Mouse (Mus musculus): ENCODE measurements at regions not wholly inside any gene's neighbourhood (a gene's known extent, or its start where the extent isn't known, plus 50 kb on each side); places are given as distances from the start of the nearest gene placed in this dataset.
"Not testable (repeated sequence)": the region's sequence is repeated elsewhere in the genome, so short reads cannot be mapped to it uniquely, and the experiment has no call there.

- Histone ChIP-seq H3K27me3 (ENCODE audit: control insufficient read depth, insufficient read depth, low read length) (no peaks in the 10 kb centered on the region), H3K4me3 (replicated peaks; ENCODE audit: low read length) (no peak overlapping the region), H3K4me1 (ENCODE audit: control insufficient read depth, insufficient read depth, low read length) (no peaks in the 10 kb centered on the region), H3K4me2 (ENCODE audit: low read depth, low read length) (no peak overlapping the region), H3K36me3 (ENCODE audit: control insufficient read depth, insufficient read depth, low read length) (no peaks in the 10 kb centered on the region), H3K27ac (ENCODE audit: low read length) (no peak overlapping the region), H3K9ac (ENCODE audit: low read length) (no peak overlapping the region), H3K9me3 (replicated peaks; ENCODE audit: control insufficient read depth, low read length) (no peaks in the 10 kb centered on the region)
- no peak for ATAC-seq (ENCODE audit: insufficient read depth, low FRiP score)
- WGBS: 70% methylated on average over 7 of the region's 7 CpGs
These were observed 64.1 kb downstream of the 9530068E07Rik start for GRCm38 (mm10) chr11:52460190-52460780.

GRCm38 (mm10) chr11:52471128-52471527, 74.9 kb downstream of the 9530068E07Rik start:
- not testable (repeated sequence) for H3K4me1 ChIP-seq (ENCODE audit: control insufficient read depth, insufficient read depth, low read length); H3K27me3 ChIP-seq (ENCODE audit: control insufficient read depth, insufficient read depth, low read length); H3K4me2 ChIP-seq (ENCODE audit: low read depth, low read length); H3K9ac ChIP-seq (ENCODE audit: low read length); ATAC-seq (ENCODE audit: insufficient read depth, low FRiP score); H3K36me3 ChIP-seq (ENCODE audit: control insufficient read depth, insufficient read depth, low read length); H3K27ac ChIP-seq (ENCODE audit: low read length); H3K9me3 ChIP-seq (replicated peaks; ENCODE audit: control insufficient read depth, low read length); H3K4me3 ChIP-seq (replicated peaks; ENCODE audit: low read length)
- WGBS: 77% methylated on average over 6 of the region's 6 CpGs

DNA sequence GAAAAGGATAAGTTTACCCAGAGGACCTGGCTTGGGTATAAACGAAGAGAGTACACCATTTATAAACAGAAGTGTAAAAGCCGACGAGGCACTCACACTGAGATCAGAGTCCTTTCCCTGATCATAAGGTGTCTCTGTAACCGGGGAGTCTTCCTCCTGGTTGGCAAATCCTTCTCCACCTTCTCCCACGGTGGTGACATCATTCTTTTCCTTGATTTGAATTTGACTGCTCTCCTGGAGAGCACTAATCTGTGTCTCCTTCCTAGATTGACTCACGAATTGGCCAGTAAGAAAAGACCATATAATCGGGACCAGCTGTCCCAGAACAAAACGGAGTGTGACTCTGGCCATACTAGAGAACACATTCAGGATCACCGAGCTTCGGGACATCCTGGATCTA, 83.9 kb downstream of the 9530068E07Rik start:
- not testable (repeated sequence) for ATAC-seq (ENCODE audit: insufficient read depth, low FRiP score); H3K9me3 ChIP-seq (replicated peaks; ENCODE audit: control insufficient read depth, low read length); H3K4me2 ChIP-seq (ENCODE audit: low read depth, low read length); H3K36me3 ChIP-seq (ENCODE audit: control insufficient read depth, insufficient read depth, low read length); H3K27me3 ChIP-seq (ENCODE audit: control insufficient read depth, insufficient read depth, low read length); H3K4me1 ChIP-seq (ENCODE audit: control insufficient read depth, insufficient read depth, low read length); H3K9ac ChIP-seq (ENCODE audit: low read length); H3K27ac ChIP-seq (ENCODE audit: low read length); H3K4me3 ChIP-seq (replicated peaks; ENCODE audit: low read length)
- WGBS: 58% methylated on average over 10 of the region's 10 CpGs

DNA sequence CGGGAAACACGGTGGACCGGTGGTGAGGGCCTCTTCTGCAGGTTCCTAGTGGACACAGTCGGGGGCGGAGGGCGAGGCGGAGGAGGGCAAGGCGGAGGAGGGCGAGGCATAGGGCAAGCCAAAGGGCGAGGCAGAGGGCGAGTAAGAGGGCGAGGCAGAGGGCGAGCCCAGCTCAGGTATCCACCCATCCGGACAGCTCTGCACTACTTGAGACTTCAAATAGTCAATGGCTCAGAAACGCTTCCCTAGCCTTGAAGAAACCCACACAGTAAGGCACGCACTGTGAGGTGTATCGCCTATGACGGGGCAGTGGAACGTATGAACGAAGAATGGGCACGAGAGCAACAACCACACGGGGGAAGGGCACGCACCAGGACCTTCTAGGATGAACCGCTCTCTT, 84.5 kb downstream of the 9530068E07Rik start:
- not testable (repeated sequence) for H3K9ac ChIP-seq (ENCODE audit: low read length); H3K27ac ChIP-seq (ENCODE audit: low read length); ATAC-seq (ENCODE audit: insufficient read depth, low FRiP score); H3K36me3 ChIP-seq (ENCODE audit: control insufficient read depth, insufficient read depth, low read length); H3K4me3 ChIP-seq (replicated peaks; ENCODE audit: low read length); H3K4me1 ChIP-seq (ENCODE audit: control insufficient read depth, insufficient read depth, low read length); H3K9me3 ChIP-seq (replicated peaks; ENCODE audit: control insufficient read depth, low read length); H3K4me2 ChIP-seq (ENCODE audit: low read depth, low read length); H3K27me3 ChIP-seq (ENCODE audit: control insufficient read depth, insufficient read depth, low read length)
- 77% methylated on average over 24 of the region's 24 CpGs for WGBS

GRCm38 (mm10) chr11:52483534-52483933, 87.3 kb downstream of the 9530068E07Rik start:
- not testable (repeated sequence) for H3K4me2 ChIP-seq (ENCODE audit: low read depth, low read length); H3K4me1 ChIP-seq (ENCODE audit: control insufficient read depth, insufficient read depth, low read length); H3K9me3 ChIP-seq (replicated peaks; ENCODE audit: control insufficient read depth, low read length); H3K9ac ChIP-seq (ENCODE audit: low read length); H3K4me3 ChIP-seq (replicated peaks; ENCODE audit: low read length); ATAC-seq (ENCODE audit: insufficient read depth, low FRiP score); H3K27me3 ChIP-seq (ENCODE audit: control insufficient read depth, insufficient read depth, low read length); H3K36me3 ChIP-seq (ENCODE audit: control insufficient read depth, insufficient read depth, low read length); H3K27ac ChIP-seq (ENCODE audit: low read length)
- 86% methylated on average over 5 of the region's 8 CpGs for WGBS

- H3K4me1 ChIP-seq (ENCODE audit: control insufficient read depth, insufficient read depth, low read length); H3K4me2 ChIP-seq (ENCODE audit: low read depth, low read length); H3K27me3 ChIP-seq (ENCODE audit: control insufficient read depth, insufficient read depth, low read length); H3K4me3 ChIP-seq (replicated peaks; ENCODE audit: low read length); ATAC-seq (ENCODE audit: insufficient read depth, low FRiP score); H3K36me3 ChIP-seq (ENCODE audit: control insufficient read depth, insufficient read depth, low read length); H3K9ac ChIP-seq (ENCODE audit: low read length); H3K9me3 ChIP-seq (replicated peaks; ENCODE audit: control insufficient read depth, low read length); H3K27ac ChIP-seq (ENCODE audit: low read length): not testable (repeated sequence)
- WGBS: 62% methylated on average over 4 of the region's 4 CpGs
These were observed 92.3 kb downstream of the 9530068E07Rik start for GRCm38 (mm10) chr11:52488538-52488937.

DNA sequence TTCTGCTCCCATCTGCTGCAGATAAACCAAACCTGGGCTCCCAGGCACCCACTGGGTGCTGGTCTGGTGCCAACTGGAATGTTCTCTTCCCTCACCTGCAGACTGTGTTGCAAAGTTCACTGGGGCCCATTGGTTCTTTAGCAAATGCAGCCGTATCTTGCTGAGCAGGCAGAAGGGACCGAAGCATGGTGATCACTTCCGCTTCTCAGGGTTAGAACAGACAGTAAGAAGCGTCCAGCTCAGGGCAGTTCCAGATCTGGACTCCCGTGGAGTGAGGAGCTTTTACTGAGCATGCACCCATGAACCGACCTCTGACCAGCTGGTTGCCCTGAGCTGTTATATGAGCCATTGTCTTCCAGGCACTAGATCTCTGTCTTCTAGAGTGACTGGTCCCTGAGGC, 97.1 kb downstream of the 9530068E07Rik start:
- Histone ChIP-seq H3K36me3 (ENCODE audit: control insufficient read depth, insufficient read depth, low read length) (no peaks in the 10 kb centered on the region), H3K4me3 (replicated peaks; ENCODE audit: low read length) (no peak overlapping the region), H3K4me1 (ENCODE audit: control insufficient read depth, insufficient read depth, low read length) (no peaks in the 10 kb centered on the region), H3K4me2 (ENCODE audit: low read depth, low read length) (no peak overlapping the region), H3K27ac (ENCODE audit: low read length) (no peak overlapping the region), H3K9me3 (replicated peaks; ENCODE audit: control insufficient read depth, low read length) (peaks cover 4% of the 10 kb centered on the region; the same call in 1 of the 2 replicates), H3K9ac (ENCODE audit: low read length) (no peak overlapping the region), H3K27me3 (ENCODE audit: control insufficient read depth, insufficient read depth, low read length) (no peaks in the 10 kb centered on the region)
- 77% methylated on average over 6 of the region's 6 CpGs for WGBS
- no peak for ATAC-seq (ENCODE audit: insufficient read depth, low FRiP score)

DNA sequence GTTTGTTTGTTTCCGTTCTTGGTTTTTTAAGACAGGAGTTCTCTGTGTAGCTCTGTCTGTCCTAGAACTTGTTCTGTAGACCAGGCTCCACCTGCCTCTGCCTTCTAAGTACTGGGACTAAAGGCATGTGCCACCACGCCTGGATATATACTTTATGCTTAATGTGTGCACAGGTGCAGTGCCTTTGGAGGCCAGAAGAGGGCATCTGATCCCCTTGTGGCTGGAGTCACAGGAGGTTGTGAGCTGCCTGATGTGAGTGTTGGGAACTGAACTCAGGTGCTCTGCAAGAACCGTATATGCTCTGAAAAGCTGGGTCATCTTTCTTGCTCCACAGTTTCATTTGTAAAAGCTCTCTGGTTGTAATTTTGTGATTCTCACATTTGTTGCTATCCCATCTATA, 100.7 kb downstream of the 9530068E07Rik start:
- Histone ChIP-seq H3K9ac (ENCODE audit: low read length) (no peak overlapping the region), H3K9me3 (replicated peaks; ENCODE audit: control insufficient read depth, low read length) (peaks cover 4% of the 10 kb centered on the region; the same call in 1 of the 2 replicates), H3K27me3 (ENCODE audit: control insufficient read depth, insufficient read depth, low read length) (no peaks in the 10 kb centered on the region), H3K27ac (ENCODE audit: low read length) (no peak overlapping the region), H3K36me3 (ENCODE audit: control insufficient read depth, insufficient read depth, low read length) (no peaks in the 10 kb centered on the region), H3K4me1 (ENCODE audit: control insufficient read depth, insufficient read depth, low read length) (no peaks in the 10 kb centered on the region), H3K4me3 (replicated peaks; ENCODE audit: low read length) (no peak overlapping the region), H3K4me2 (ENCODE audit: low read depth, low read length) (no peak overlapping the region)
- ATAC-seq (ENCODE audit: insufficient read depth, low FRiP score): no peak
- 89% methylated on average over 3 of the region's 3 CpGs for WGBS

DNA sequence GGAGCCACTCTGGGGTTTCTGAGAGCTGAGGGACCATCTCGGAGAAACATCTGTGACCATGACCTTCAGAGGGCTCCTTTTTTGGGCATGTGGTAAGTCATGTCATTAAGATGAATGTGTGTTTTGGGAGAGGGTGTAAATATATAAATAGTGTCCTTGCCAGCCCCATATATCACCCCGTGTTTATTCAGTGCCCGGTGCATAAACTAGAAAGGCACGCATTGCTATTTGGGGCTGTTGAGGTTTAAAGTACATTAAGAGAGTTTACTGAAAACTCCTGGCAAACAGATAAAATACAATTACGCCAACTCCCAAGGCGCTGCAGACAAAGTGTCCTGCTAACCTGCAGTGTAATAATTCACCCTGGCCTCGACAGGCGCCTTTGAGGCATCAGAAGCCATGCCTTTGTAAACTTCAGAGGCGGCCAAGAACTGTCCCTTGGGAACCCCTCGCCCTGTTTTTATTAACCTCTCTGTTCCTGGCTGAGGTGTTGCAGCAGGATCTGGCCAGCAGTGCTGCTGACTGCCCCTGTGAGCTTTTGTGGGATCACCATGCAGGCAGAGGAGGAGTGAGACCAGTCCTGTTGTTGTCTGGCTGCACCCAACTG, 106.6 kb downstream of the 9530068E07Rik start:
- peaks cover 13% of the 10 kb centered on the region; the same call in 1 of the 2 replicates for H3K4me1 ChIP-seq (ENCODE audit: control insufficient read depth, insufficient read depth, low read length)
- H3K36me3 ChIP-seq (ENCODE audit: control insufficient read depth, insufficient read depth, low read length): no peaks in the 10 kb centered on the region
- H3K27ac ChIP-seq (ENCODE audit: low read length): peak overlapping the region; percentile 52; the same call in 1 of the 2 replicates
- 9% methylated on average over 10 of the region's 10 CpGs for WGBS
- H3K27me3 ChIP-seq (ENCODE audit: control insufficient read depth, insufficient read depth, low read length): no peaks in the 10 kb centered on the region
- H3K9me3 ChIP-seq (replicated peaks; ENCODE audit: control insufficient read depth, low read length): no peaks in the 10 kb centered on the region
- H3K4me3 ChIP-seq (replicated peaks; ENCODE audit: low read length): no peak overlapping the region
- ATAC-seq (ENCODE audit: insufficient read depth, low FRiP score): peak; percentile 75; the same call in 1 of the 2 replicates
- no peak overlapping the region for H3K4me2 ChIP-seq (ENCODE audit: low read depth, low read length)
- H3K9ac ChIP-seq (ENCODE audit: low read length): 0 out of 2 replicates have a peak overlapping the region, but pooled peaks have one; percentile 18

Measured in stomach, embryonic 16.5 days (tissue).